Mouse (Mus musculus) embryonic facial prominence, embryonic 11.5 days (tissue): ENCODE measurements around the gene Zfp213. TPM values are rescaled to one million over a fixed set of nuclear protein-coding genes. Genes with fewer than 3 reads are reported as not detected.
"Not testable (repeated sequence)": the region's sequence is repeated elsewhere in the genome, so short reads cannot be mapped to it uniquely, and the experiment has no call there.

Experiments
- ATAC-seq: fragments of 200-750 bp; cut with Nextera tagmentation; replicated peaks from 2 replicates; pipeline ENCODE4 v1.8.0; 2017; ENCODE audit warnings: low read depth; ENCODE audit not compliant: insufficient number of reproducible peaks, low FRiP score, low TSS enrichment
- DNase-seq: peaks from one replicate; pipeline ENCODE4 v3.0.0-alpha.2; 2015; ENCODE audit warnings: low spot score
- H3K27ac ChIP-seq: fragments of 300-500 bp; sonication (generic); replicated peaks from 2 replicates; pipeline ENCODE4 v1.5.1; 2014; ENCODE audit warnings: mild to moderate bottlenecking, low read depth, low read length, control low read depth
- H3K27me3 ChIP-seq: fragments of 300-500 bp; sonication (generic); 2 replicates; pipeline ENCODE4 v1.6.1; 2014; ENCODE audit warnings: mild to moderate bottlenecking, low read length, moderate library complexity, mixed read lengths; ENCODE audit not compliant: control insufficient read depth, insufficient read depth
- H3K36me3 ChIP-seq: fragments of 300-500 bp; sonication (generic); replicated peaks from 2 replicates; pipeline ENCODE4 v1.6.1; 2014; ENCODE audit warnings: low read depth, mild to moderate bottlenecking, low read length, moderate library complexity, mixed read lengths; ENCODE audit not compliant: control insufficient read depth, insufficient read depth
- H3K4me1 ChIP-seq: fragments of 300-500 bp; sonication (generic); 2 replicates; pipeline ENCODE4 v1.6.1; 2014; ENCODE audit warnings: low read length, mixed read lengths; ENCODE audit not compliant: control insufficient read depth, insufficient read depth
- H3K4me2 ChIP-seq: fragments of 300-500 bp; sonication (generic); 2 replicates; pipeline ENCODE4 v1.6.1; 2014; ENCODE audit warnings: low read depth, mild to moderate bottlenecking, control low read depth, low read length, moderate library complexity
- H3K4me3 ChIP-seq: fragments of 300-500 bp; sonication (generic); 2 replicates; pipeline ENCODE4 v1.5.1; 2014; ENCODE audit warnings: low read depth, low read length, control low read depth
- H3K9ac ChIP-seq: fragments of 300-500 bp; sonication (generic); replicated peaks from 2 replicates; pipeline ENCODE4 v1.6.1; 2014; ENCODE audit warnings: mild to moderate bottlenecking, control low read depth, low read length
- H3K9me3 ChIP-seq: fragments of 300-500 bp; sonication (generic); replicated peaks from 2 replicates; pipeline ENCODE4 v1.6.1; 2016; ENCODE audit warnings: mild to moderate bottlenecking, low read length, inconsistent platforms, mixed read lengths; ENCODE audit not compliant: control insufficient read depth
- WGBS: fragments of 180-500 bp; shearing (Covaris S2); extraction: QIAGEN DNeasy Blood & Tissue Kit; methylation state at CpG from one replicate; pipeline ENCODE4 v1.1.7; 2014; 5-methylcytosine and 5-hydroxymethylcytosine counted together
- polyA plus RNA-seq: library from polyadenylated mRNA; unstranded; fragments of >200 nt; fragmentation: Nextera tagmentation; extraction: Ambion mirVana; gene quantifications from 2 replicates; pipeline ENCODE4 v1.2.1, GENCODE M21; 2014

Gene Zfp213
- polyA plus RNA-seq, 1 experiment from 2014 or later = 18.2 TPM

GRCm38 (mm10) chr17:23540605-23541475 is 23.2 kb downstream of the Zfp213 start:
- Histone ChIP-seq H3K27ac (no peak overlapping the region), H3K27me3 (peaks cover 16% of the 10 kb centered on the region), H3K4me1 (no peaks in the 10 kb centered on the region), H3K9ac (no peak overlapping the region), H3K36me3 (no peaks in the 10 kb centered on the region), H3K4me2 (peak overlapping the region; percentile 29), H3K9me3 (no peaks in the 10 kb centered on the region), H3K4me3 (0 out of 2 replicates have a peak overlapping the region, but pooled peaks have one; percentile 7)
- WGBS = 10% methylated on average over 31 of the region's 31 CpGs
- DNase-seq (peak; percentile 54), ATAC-seq (no peak)

- Histone ChIP-seq H3K9ac (no peak overlapping the region), H3K4me2 (peak overlapping the region; percentile 29), H3K4me3 (0 out of 2 replicates have a peak overlapping the region, but pooled peaks have one; percentile 7), H3K9me3 (no peaks in the 10 kb centered on the region), H3K27me3 (peaks cover 16% of the 10 kb centered on the region), H3K27ac (no peak overlapping the region), H3K4me1 (no peaks in the 10 kb centered on the region), H3K36me3 (no peaks in the 10 kb centered on the region)
- DNase-seq (no peak), ATAC-seq (no peak)
- 39% methylated on average over 3 of the region's 3 CpGs for WGBS
These were observed 23.9 kb downstream of the Zfp213 start for GRCm38 (mm10) chr17:23540106-23540505.

- 85% methylated on average over 5 of the region's 5 CpGs for WGBS
- H3K4me2 ChIP-seq = no peak overlapping the region
These were observed 24.4 kb downstream of the Zfp213 start for GRCm38 (mm10) chr17:23539608-23540007.

GRCm38 (mm10) chr17:23538299-23539015 is 25.6 kb downstream of the Zfp213 start:
- Histone ChIP-seq H3K9me3 (no peaks in the 10 kb centered on the region), H3K27ac (no peak overlapping the region), H3K36me3 (no peaks in the 10 kb centered on the region), H3K4me2 (peak overlapping the region; percentile 50), H3K9ac (peak overlapping the region; percentile 14; the same call in 1 of the 2 replicates), H3K27me3 (peaks cover 19% of the 10 kb centered on the region), H3K4me1 (no peaks in the 10 kb centered on the region), H3K4me3 (peak overlapping the region; percentile 29)
- ATAC-seq (no peak), DNase-seq (peak; percentile 43)
- 6% methylated on average over 21 of the region's 21 CpGs for WGBS

More at GRCm38 (mm10) chr17:23539608-23540007, 24.4 kb downstream of the Zfp213 start:
- Histone ChIP-seq H3K4me3 (no peak overlapping the region), H3K9ac (no peak overlapping the region), H3K4me1 (no peaks in the 10 kb centered on the region), H3K27ac (no peak overlapping the region), H3K36me3 (no peaks in the 10 kb centered on the region), H3K27me3 (peaks cover 19% of the 10 kb centered on the region), H3K9me3 (no peaks in the 10 kb centered on the region)
- no peak for ATAC-seq
- no peak for DNase-seq

GRCm38 (mm10) chr17:23537554-23538255 is 26.3 kb downstream of the Zfp213 start:
- 3% methylated on average over 27 of the region's 27 CpGs for WGBS
- no peak for DNase-seq
- Histone ChIP-seq H3K27ac (no peak overlapping the region), H3K36me3 (no peaks in the 10 kb centered on the region), H3K27me3 (peaks cover 19% of the 10 kb centered on the region), H3K9ac (no peak overlapping the region), H3K4me3 (peak overlapping the region; percentile 29), H3K4me1 (no peaks in the 10 kb centered on the region), H3K4me2 (peak overlapping the region; percentile 50), H3K9me3 (no peaks in the 10 kb centered on the region)
- ATAC-seq = no peak

- H3K36me3 ChIP-seq, H3K4me1 ChIP-seq, ATAC-seq, H3K9ac ChIP-seq, H3K4me3 ChIP-seq, H3K4me2 ChIP-seq, H3K9me3 ChIP-seq, H3K27ac ChIP-seq: not testable (repeated sequence)
- WGBS = under 1% methylated on average over 16 of the region's 29 CpGs
- H3K27me3 ChIP-seq = peaks cover 19% of the 10 kb centered on the region
- peak; percentile 17 for DNase-seq
These were observed 28.8 kb downstream of the Zfp213 start for GRCm38 (mm10) chr17:23535046-23535788.
